Mouse (Mus musculus) heart, adult 2 months (tissue): ENCODE measurements around the gene Ngp. TPM values are rescaled to one million over a fixed set of nuclear protein-coding genes. Genes with fewer than 3 reads are reported as not detected.

Source experiments
- DNase-seq, 2 experiments: peaks; one replicate each; pipeline ENCODE4 v3.0.0; 2021
- H3K27ac ChIP-seq: fragments of 200-600 bp; 2 replicates; pipeline ENCODE4 v1.8.1; 2022
- H3K27me3 ChIP-seq: fragments of 200-500 bp; 2 replicates; pipeline ENCODE4 v1.6.1; 2012; ENCODE audit warnings: mild to moderate bottlenecking, low read length, inconsistent platforms, mixed read lengths; ENCODE audit not compliant: control insufficient read depth, insufficient read depth
- H3K36me3 ChIP-seq: fragments of 200-500 bp; 2 replicates; pipeline ENCODE4 v1.6.1; 2012; ENCODE audit warnings: low read length, inconsistent platforms; ENCODE audit not compliant: control insufficient read depth, insufficient read depth
- H3K4me1 ChIP-seq: fragments of 200-500 bp; 2 replicates; pipeline ENCODE4 v1.6.1; 2011; ENCODE audit warnings: low read length; ENCODE audit not compliant: control insufficient read depth, insufficient read depth
- H3K4me3 ChIP-seq: fragments of 200-600 bp; 2 replicates; pipeline ENCODE4 v1.8.1; 2022
- H3K79me2 ChIP-seq: fragments of 200-500 bp; replicated peaks from 2 replicates; pipeline ENCODE4 v1.6.1; 2012; ENCODE audit warnings: mild to moderate bottlenecking, inconsistent platforms, low read length, moderate library complexity, mixed read lengths; ENCODE audit not compliant: control insufficient read depth, insufficient read depth
- H3K9ac ChIP-seq: fragments of 200-500 bp; 2 replicates; pipeline ENCODE4 v1.6.1; 2012; ENCODE audit warnings: low read depth, mild to moderate bottlenecking, control low read depth, inconsistent platforms, low read length, mixed read lengths
- CTCF ChIP-seq: fragments of 200-600 bp; IDR thresholded peaks from 2 replicates; pipeline ENCODE4 v1.8.1; 2022; ENCODE audit warnings: antibody characterized with exemption, mild to moderate bottlenecking, moderate library complexity
- EP300 ChIP-seq: fragments of 200-500 bp; IDR thresholded peaks from 2 replicates; pipeline ENCODE4 v1.6.1; 2011; ENCODE audit warnings: low read depth, low read length, control low read depth; ENCODE audit not compliant: insufficient read depth
- POLR2A ChIP-seq: fragments of 200-500 bp; IDR thresholded peaks from 2 replicates; pipeline ENCODE4 v1.6.1; 2011; ENCODE audit warnings: mild to moderate bottlenecking, low read depth, low read length, control low read depth; ENCODE audit not compliant: insufficient read depth
- WGBS: fragments of 180-500 bp; shearing (Covaris S2); methylation state at CpG from one replicate; pipeline ENCODE4 v1.1.7; 2018; 5-methylcytosine and 5-hydroxymethylcytosine counted together
- intact Hi-C: fragments of 180-260 bp; cut with DNase I; formaldehyde crosslinking; loops from one replicate; pipeline ENCODE4 v1.15.1; 2025
- polyA plus RNA-seq: library from polyadenylated mRNA; depleted of rRNA; stranded (reverse); fragments of >200 nt; gene quantifications from 2 replicates; pipeline ENCODE4 v1.2.3, GENCODE M21; 2012
- total RNA-seq, 2 experiments: library from RNA; stranded (reverse); gene quantifications; 2 replicates each; pipeline ENCODE4 v1.2.3; 2021

The Ngp gene
- total and polyA plus RNA-seq, 3 experiments = 0.96 TPM; not detected in 2

DNA sequence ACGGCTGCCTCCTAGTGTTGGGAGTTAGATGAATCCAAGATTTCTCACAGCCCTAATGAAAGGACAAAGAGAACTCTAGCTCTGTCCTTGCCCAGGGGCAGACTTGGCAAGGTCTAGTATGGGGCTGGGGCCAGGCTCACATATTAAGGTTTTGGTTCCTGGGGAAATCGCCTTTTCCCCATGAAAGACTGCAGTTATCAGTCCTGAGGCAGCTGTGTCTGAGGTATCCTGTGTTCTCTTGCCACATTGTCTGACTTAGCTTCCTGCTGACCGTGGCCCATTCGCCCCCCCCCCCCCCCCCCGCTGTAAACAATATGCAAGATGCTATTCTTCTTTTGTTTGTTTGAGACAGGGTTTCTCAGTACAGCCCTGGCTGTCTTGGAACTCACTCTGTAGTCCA is 20.5 kb downstream of the Ngp start:
- H3K27me3 ChIP-seq = no peaks in the 10 kb centered on the region
- H3K27ac ChIP-seq = no peak overlapping the region
- 37% methylated on average over 5 of the region's 5 CpGs for WGBS
- no peak for DNase-seq
- no peaks in the 10 kb centered on the region for H3K36me3 ChIP-seq
- H3K79me2 ChIP-seq = no peaks in the 10 kb centered on the region
- H3K9ac ChIP-seq = no peak overlapping the region
- H3K4me1 ChIP-seq = no peaks in the 10 kb centered on the region
- TF ChIP-seq POLR2A = no peak
- TF ChIP-seq EP300 = no peak
- TF ChIP-seq CTCF = no peak
- intact Hi-C loops = loop anchor here (5.0 kb wide), 1 partner anchor 342 kb away; no protein-coding TSS in a partner anchor
- H3K4me3 ChIP-seq = no peak overlapping the region

DNA sequence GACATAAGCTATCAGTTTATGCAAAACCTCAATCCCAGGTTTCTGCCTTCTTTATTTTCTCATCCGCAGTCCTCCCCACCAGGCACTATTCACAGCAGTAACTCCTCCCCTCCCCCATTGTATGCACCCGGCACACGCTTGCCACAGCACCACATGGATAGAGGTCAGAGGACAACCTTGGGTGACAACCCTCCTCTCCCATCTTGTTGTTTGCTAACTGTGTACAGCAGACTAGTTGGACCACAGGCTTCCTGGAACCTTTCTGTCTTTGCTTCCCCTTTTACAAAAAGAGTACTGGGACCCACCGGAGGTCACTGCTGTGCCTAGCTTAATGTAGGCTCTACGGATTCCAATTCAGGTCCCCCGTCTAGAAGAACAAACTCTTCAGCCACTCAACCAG is 21.0 kb downstream of the Ngp start:
- intact Hi-C loops = loop anchor here (5.0 kb wide), 1 partner anchor 342 kb away; no protein-coding TSS in a partner anchor
- Histone ChIP-seq H3K4me1 (no peaks in the 10 kb centered on the region), H3K4me3 (no peak overlapping the region), H3K9ac (no peak overlapping the region), H3K36me3 (no peaks in the 10 kb centered on the region), H3K27ac (no peak overlapping the region), H3K27me3 (no peaks in the 10 kb centered on the region), H3K79me2 (no peaks in the 10 kb centered on the region)
- WGBS = 89% methylated on average over 6 of the region's 6 CpGs
- TF ChIP-seq POLR2A = no peak
- no peak for TF ChIP-seq CTCF
- no peak for DNase-seq

DNA sequence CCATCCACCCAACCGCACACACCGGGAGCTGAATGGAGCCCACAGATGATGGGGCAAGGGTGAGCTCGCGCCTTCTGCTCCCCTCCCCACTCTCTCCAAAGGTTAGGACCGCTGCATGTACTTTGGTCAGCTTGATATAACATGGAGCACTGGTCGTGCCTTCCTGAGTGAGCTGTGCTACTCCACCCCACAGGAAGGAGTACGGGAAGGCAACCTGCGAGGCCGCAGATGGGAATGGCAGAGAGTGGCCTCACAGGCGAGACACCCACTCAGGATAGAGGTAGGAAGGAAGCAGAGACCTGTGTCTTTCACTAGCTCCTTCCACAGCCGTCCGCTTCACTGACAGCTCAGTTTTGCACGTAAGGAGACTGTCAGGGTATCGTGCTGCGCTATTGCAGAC is 28.8 kb downstream of the Ngp start:
- no peaks in the 10 kb centered on the region for H3K79me2 ChIP-seq
- no peaks in the 10 kb centered on the region for H3K27me3 ChIP-seq
- intact Hi-C loops = loop anchor here (5.0 kb wide), 1 partner anchor 184 kb away; no protein-coding TSS in a partner anchor
- WGBS = 80% methylated on average over 15 of the region's 15 CpGs
- no peaks in the 10 kb centered on the region for H3K36me3 ChIP-seq
- H3K27ac ChIP-seq = no peak overlapping the region
- H3K4me1 ChIP-seq = peaks cover 3% of the 10 kb centered on the region
- no peak for DNase-seq
- H3K9ac ChIP-seq = no peak overlapping the region
- H3K4me3 ChIP-seq = no peak overlapping the region
- TF ChIP-seq POLR2A (no peak), CTCF (no peak), EP300 (no peak)

DNA sequence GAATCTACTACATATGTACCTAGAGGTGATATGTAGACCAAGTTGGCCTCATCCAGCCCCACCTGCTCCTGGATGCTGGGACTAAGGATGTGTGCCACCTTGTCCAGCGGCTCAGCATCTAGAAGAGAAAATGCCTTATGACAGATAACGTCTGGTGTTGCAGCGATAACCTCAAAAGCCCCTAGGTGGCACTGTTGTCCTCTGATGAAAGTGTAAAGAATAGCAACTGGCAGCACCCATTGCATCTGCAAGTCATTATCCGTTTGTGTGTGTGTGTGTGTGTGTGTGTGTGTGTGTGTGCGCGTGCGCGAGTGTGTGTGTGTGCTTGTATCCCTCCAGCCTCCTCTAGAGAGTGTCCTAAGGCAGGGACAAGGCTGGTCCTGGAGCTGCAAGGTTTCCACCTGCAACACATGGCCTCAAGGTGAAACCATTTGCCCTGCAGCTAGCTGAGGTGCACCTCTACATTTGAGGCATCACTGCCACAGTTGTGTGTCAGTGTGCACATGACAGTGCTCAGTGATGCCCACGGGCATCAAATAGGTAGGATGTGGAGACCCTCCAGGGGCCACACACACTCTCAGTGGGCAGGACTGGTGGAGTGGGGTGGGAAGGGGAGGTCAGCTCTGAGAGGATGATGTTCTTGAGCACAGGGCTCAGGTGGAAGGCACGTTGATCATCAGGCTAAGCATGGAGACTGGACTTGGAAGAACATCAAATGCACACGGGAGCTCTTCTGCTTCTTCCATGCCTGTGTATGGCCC is 29.5 kb downstream of the Ngp start:
- 16% methylated on average over 11 of the region's 11 CpGs for WGBS
- intact Hi-C loops = loop anchor here (5.0 kb wide), 1 partner anchor 183 kb away; no protein-coding TSS in a partner anchor

DNA sequence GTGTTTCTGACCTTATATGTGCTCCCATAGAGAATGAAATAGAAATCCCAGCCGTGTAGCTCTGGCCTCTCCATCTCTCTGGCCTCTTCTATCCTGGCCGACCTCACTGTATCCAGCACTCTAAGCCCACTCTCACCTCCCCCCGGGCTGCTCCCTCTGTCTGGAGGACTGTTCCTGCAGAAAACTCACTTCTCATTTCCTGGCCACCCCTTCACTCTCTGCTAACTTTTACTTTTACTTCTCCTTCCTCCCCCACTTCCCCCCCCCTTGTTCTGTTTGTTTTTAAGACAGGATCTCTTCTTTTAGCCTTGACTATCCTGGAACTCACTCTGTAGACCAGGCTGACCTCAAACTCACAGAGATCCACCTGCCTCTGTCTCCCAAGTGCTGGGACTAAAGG is 33.0 kb downstream of the Ngp start:
- H3K4me1 ChIP-seq = peaks cover 3% of the 10 kb centered on the region
- no peaks in the 10 kb centered on the region for H3K79me2 ChIP-seq
- H3K9ac ChIP-seq = no peak overlapping the region
- H3K36me3 ChIP-seq = no peaks in the 10 kb centered on the region
- H3K4me3 ChIP-seq = no peak overlapping the region
- intact Hi-C loops = loop anchor here (5.0 kb wide), 1 partner anchor 255 kb away; no protein-coding TSS in a partner anchor
- no peak for DNase-seq
- TF ChIP-seq CTCF (no peak), EP300 (no peak), POLR2A (no peak)
- H3K27me3 ChIP-seq = no peaks in the 10 kb centered on the region
- no peak overlapping the region for H3K27ac ChIP-seq
- 60% methylated on average over 3 of the region's 3 CpGs for WGBS

More for the DNA sequence above, 29.5 kb downstream of the Ngp start:
- H3K79me2 ChIP-seq = no peaks in the 10 kb centered on the region
- DNase-seq = peak; percentile 67 to 72
- H3K4me3 ChIP-seq = no peak overlapping the region
- H3K4me1 ChIP-seq = peaks cover 3% of the 10 kb centered on the region
- H3K27ac ChIP-seq = no peak overlapping the region
- peak; percentile 69; the same call in 1 of the 2 replicates for TF ChIP-seq EP300
- TF ChIP-seq POLR2A = no peak
- peak; percentile 79 for TF ChIP-seq CTCF
- no peaks in the 10 kb centered on the region for H3K36me3 ChIP-seq
- H3K9ac ChIP-seq = no peak overlapping the region
- H3K27me3 ChIP-seq = no peaks in the 10 kb centered on the region

DNA sequence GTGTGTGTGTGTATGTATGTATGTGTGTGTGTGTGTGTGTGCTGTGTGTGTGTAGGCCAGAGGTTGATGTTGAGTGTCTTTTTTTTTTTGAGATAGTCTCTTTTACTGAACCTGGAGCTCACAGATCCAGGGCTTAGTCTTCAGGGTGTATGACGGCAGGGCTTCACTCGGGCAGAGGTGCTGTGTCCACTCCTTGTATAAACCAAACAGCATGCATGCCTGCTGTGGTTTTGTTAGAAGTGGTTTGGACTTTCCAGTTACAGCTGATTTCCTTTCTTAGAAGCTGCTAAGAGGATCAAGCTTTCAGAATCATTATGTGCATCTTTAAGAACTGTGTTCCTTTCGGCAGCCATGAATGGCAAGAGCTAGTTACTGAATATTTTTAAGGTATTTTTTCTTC is 38.4 kb downstream of the Ngp start:
- H3K4me3 ChIP-seq = no peak overlapping the region
- H3K9ac ChIP-seq = no peak overlapping the region
- H3K79me2 ChIP-seq = no peaks in the 10 kb centered on the region; the same call in 1 of the 2 replicates
- no peak for DNase-seq
- WGBS = 92% methylated on average over 3 of the region's 3 CpGs
- H3K27ac ChIP-seq = no peak overlapping the region
- peaks cover 3% of the 10 kb centered on the region; the same call in 1 of the 2 replicates for H3K4me1 ChIP-seq
- no peaks in the 10 kb centered on the region for H3K36me3 ChIP-seq
- intact Hi-C loops = no loop called here
- TF ChIP-seq EP300 (no peak), POLR2A (no peak), CTCF (no peak)
- no peaks in the 10 kb centered on the region for H3K27me3 ChIP-seq
